Mouse (Mus musculus): ENCODE results near the gene Slit3.

The Slit3 gene

DNA sequence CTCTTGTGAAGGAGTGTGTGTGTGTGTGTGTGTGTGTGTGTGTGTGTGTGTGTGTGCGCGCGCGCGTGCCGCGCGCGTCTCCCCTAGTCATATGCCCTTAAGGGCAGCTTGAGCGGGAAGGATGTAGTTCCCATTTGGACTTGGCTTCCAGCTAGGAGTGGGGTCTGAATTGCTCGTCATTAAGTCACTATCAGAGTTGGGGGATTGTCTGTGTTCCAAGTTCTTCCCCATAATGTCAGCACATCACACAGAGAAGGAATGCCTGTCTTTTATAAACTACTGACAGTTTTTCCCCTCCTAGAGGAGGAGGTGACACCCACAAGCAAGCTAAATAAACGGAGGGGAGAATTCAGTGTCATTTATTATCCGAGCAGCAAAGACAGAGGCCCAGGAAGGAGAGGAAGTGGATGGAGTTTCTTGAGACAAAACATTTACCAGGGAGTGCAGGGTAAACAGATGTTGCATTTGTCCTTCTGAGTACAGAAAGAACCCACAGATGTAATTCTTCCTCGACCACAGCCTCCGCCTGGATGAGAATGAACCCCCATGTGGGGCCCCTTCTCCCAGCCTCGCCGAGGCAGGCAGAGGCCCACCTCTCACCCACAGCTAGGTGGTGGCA, 3.6 kb downstream of the Slit3 start:
- in situ Hi-C loops (cut with MboI, MseI): loop anchor here (10.0 to 25.0 kb wide), 3 partner anchors 290 to 563 kb away; no protein-coding TSS in a partner anchor

DNA sequence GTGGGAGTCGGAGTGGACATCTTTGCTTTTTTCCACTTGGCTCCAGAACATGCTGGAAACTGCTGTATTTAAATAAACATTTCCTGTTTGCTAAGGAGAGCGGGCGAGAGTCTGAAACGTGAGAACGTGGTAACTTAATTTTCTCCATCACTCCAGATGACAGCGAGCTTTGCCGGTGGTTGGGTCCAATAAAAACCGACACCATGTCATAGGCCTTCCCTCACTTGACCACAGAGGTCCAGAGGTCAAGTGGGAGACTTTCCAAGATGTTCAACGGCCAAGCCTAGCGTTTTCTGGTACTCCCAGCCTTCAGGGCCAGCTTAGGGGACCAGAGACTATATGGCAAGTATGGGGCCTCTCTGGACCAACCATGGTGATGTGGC, 4.1 kb downstream of the Slit3 start:
- in situ Hi-C loops (cut with MboI, MseI): loop anchor here (10.0 to 25.0 kb wide), 3 partner anchors 290 to 562 kb away; no protein-coding TSS in a partner anchor

DNA sequence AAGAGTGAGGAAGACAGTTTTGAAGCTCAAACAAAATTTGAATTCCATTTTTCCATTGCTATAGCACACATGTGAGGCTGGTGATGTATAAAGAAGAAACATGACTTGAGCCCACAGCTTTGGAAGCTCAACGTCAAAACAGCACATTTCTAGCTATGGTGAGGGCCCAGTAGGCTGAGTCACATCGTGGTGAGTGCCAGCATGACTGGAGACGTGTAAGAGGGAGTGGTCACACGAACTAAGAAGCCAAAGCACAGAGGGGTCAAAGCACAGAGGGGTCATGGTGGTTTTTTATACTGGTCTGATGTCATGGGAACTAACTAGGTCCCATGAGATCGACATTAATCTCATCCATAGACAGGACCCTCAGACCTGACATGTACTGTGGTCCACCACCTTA, 10.7 kb downstream of the Slit3 start:
- in situ Hi-C loops (cut with MboI, MseI): loop anchor here in 1 of 2 experiments (25.0 kb wide), 1 partner anchor 556 kb away; no protein-coding TSS in a partner anchor

DNA sequence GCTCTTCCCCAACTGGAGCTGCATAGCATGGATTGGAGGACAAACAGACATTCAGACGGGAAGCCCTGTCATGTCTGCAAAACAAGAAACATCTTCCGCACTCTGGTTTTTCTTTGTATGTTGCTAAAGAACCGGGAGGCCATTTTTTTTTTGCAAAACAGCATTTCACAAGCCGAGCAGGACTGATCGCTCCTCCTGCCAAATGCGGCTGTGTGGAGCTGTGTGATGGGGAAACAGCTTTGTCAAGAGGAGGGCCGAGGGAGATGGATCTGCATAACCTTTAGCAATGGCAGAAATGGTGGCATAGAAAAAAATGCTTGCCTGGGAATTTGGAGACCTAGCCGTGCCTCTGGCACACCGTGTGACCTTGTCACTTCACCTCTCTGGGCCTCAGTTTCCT, 15.6 kb downstream of the Slit3 start:
- in situ Hi-C loops (cut with MboI, MseI): loop anchor here in 1 of 2 experiments (25.0 kb wide), 1 partner anchor 551 kb away; no protein-coding TSS in a partner anchor

DNA sequence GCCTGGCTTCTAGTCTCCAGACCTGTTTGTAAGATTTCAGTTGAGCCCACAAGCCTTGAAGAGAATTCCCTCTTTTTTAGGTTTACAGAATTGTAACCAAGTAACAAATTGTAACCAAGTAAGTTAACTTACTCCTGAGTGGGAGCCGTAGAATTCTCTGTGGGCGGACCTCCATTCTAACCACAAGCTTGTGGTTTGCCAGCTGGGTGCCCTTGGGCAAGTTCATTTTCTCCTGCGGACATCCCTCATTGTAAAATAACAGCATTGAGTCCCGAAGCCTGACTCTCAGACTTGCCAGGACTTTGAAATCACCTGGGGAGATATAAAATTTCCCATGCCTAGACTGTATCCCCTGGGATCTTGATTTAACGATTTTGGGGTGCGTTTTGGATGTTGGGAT, 19.1 kb downstream of the Slit3 start:
- in situ Hi-C loops (cut with MboI, MseI): loop anchor here in 1 of 2 experiments (25.0 kb wide), 1 partner anchor 547 kb away; no protein-coding TSS in a partner anchor

DNA sequence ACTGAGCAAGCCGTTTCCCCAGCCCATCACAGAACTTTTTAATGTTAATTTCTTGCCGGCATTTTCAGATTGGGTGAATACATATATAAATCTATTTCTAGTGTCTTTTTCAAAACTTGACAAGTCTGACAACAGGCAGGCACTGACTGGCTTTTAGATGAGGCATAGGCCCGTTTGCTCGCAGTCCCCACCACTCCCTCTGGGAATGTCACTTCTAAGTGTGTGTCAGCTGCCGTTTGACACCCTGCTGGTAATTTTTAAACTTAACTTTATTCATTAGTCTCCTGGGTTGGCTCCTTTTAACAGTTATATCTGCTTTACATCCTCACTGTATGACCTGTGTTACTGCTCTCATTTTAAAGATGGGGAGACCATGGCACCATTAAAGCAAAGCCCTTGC, 21.2 kb downstream of the Slit3 start:
- in situ Hi-C loops (cut with MboI, MseI): loop anchor here in 1 of 2 experiments (25.0 kb wide), 1 partner anchor 545 kb away; no protein-coding TSS in a partner anchor

DNA sequence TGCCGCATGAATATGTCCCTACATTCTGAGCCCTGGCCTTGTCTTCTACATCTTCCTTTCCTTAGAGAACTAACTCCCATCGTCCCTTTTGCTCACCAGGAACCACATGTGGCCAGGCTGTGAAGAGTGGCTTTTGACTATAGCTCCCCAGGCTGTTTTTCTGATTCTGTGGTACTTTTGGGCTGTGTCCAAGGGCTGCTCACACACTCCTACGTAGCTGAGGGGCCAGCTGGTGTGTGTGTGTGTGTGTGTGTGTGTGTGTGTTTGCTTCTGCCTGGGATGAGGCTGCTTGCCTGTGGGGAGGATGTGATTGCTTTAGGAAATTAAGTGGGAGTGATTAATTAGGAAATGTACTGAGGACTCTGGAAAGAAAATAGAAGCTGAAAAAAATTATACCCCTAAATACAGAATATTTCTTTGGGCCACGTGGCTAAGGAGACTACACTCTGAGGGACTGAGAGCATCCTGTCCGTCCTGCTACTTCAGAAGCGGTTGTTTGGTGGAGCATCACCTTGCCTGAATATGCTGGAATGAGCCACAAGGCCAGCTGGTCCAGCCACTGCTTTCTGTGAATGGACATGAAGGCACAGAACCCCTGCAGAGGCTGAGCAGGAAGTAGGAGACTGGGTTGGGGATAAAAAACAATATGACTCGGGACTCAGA, 21.8 kb downstream of the Slit3 start:
- in situ Hi-C loops (cut with MboI, MseI): loop anchor here in 1 of 2 experiments (25.0 kb wide), 1 partner anchor 544 kb away; no protein-coding TSS in a partner anchor

DNA sequence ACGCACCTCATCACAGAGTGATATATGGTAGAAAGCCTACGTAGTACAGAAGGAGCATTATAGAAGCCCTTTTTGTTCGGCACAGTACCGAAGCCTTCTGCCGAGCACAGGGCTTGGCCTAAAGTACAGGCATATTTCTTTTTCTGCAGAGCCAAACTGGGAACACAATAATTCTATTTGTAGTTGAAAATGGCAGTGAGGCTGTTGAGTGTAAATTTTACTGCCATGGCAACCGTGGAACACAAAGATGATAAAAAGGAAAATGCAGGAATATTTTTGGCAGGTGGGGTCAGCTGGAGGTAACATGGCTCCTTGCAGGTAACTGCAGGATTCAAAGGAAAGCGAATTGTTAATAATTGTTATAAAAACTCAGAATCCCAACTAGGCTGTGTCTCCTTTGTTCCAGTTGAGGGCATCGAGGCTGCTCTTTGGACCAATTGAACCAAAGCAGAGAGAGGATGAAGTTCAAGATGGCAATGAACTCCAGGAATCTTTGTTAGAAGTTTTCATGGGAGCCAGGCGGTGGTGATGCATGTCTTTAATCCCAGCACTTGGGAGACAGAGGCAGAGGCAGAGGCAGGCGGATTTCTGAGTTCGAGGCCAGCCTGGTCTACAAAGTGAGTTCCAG, 26.9 kb downstream of the Slit3 start:
- in situ Hi-C loops (cut with MboI, MseI): loop anchor here in 1 of 2 experiments (25.0 kb wide), 1 partner anchor 539 kb away; no protein-coding TSS in a partner anchor

DNA sequence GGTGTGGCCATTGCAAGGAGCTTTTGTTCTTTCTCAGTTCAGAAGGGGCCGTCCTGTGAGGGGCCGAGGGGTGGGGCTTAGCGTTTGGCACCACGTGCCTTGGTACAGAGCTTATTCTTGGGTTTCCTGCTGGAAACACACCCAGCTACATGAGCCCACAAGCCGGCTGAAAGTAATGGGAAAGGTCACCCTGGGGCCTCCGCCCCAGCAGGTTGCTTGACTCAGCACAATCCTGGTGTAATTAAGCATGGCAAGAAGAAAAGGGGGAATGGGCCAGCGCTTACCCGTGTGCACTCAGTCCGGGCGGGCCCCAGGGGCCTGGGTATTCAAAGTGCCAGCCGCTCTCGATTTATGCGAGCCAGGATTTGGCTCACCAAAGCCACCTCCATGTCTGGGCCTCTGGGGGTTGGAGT, 30.5 kb downstream of the Slit3 start:
- in situ Hi-C loops (cut with MboI, MseI): loop anchor here in 1 of 2 experiments (10.0 kb wide), 1 partner anchor 1897 kb away; no protein-coding TSS in a partner anchor

DNA sequence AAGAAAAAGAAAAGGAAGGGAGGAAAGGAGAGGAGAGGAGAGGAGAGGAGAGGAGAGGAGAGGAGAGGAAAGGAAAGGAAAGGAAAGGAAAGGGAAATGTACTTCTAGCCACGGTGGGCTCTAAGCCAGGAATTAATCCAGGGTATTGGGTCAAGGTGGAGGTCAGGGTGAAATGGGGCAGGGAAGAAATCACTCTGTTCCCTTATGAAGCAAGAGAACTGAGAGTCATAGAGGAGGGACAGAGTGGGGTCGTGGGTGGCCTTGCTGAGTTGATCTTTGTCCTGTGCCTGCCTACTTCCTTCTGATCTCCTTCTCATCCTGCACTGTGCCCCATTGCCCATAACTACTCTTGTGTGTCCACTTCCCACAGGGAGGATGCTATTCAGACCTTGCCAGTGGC, 31.9 kb downstream of the Slit3 start:
- in situ Hi-C loops (cut with MboI, MseI): loop anchor here in 1 of 2 experiments (10.0 kb wide), 1 partner anchor 1898 kb away; no protein-coding TSS in a partner anchor

DNA sequence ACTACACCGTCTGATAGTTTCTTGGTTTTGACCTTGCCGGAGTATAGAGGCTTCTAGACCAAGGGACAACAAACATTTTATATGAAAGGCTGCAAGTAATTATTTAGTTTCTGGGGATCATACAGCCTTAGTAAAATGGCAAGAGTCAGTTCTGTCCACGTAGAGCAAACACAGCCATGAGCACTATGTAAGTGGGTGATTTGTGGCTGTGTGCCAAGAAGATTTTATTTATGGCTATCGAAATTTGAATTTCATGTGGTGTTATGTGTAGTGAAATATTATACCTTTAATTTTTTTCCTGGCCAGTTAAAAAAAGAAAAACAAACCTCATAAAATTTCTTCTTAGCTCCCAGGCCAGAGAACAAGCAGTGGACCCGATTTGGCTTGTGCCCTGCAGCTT, 33.4 kb downstream of the Slit3 start:
- in situ Hi-C loops (cut with MboI, MseI): loop anchor here in 1 of 2 experiments (10.0 kb wide), 1 partner anchor 1900 kb away; no protein-coding TSS in a partner anchor

DNA sequence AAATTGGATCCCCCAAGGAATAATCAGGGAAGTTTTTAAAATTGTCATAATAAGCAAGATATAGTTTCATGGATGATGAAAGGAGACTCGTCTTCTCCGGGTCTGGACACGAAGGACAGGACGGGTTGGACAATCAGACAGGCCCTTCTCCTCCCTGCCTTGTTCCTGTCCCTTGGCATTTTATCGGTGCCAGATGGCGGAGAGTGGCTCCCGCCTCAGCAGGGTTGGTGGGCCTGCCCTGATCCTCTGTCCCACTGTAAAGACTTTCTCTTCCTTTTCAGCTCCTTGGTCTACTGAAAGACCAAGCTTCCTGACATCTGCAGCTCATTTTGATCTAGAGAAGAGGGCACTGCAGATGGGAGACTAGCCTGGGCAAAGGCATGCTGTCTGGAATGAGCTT, 34.3 kb downstream of the Slit3 start:
- in situ Hi-C loops (cut with MboI, MseI): loop anchor here in 1 of 2 experiments (10.0 kb wide), 1 partner anchor 1900 kb away; no protein-coding TSS in a partner anchor

DNA sequence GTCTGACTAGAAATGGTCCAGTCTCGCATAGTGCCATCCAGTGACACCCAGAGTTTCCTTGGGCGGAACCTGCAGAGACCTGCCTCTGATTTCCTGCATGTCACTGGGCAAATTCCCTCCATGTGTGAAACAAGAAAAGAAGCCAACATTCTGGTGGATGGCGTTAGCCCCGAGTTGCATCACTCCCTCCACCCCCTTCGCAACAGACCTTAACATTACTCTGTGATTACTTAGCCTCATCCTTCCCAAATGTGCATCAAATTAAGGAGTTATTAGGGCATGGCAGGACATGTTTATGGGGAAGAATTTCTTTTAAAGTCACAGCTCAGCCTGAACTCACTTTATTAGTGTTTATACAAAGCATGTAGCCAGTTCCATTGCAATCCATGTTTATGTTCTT, 35.7 kb downstream of the Slit3 start:
- in situ Hi-C loops (cut with MboI, MseI): loop anchor here in 1 of 2 experiments (10.0 kb wide), 1 partner anchor 1902 kb away; no protein-coding TSS in a partner anchor

DNA sequence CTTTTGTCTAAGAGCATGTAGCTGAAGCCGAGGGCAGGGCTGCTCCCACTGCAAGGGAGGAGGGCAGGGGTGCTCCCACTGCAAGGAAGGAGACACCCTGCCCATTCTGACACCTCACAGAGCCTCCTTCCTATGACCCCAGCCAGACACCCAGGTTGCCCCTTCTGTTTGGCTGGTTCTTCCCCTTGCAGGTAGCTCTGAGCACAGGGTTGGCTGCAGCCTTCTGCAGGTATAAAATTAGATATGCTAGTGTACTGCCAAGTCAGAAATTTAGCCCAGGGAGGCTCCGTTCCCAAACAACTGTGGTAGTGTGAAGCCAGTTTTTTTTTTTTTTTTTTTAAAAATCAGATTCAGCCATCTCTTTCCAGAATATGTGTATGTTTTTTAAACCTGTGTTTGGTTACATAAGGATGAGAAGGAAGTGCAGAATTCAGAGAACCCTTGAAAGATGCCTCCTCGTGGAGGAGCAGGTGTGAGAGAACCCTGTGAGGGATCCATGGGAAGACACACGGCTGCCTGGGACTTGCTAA, 39.7 kb downstream of the Slit3 start:
- in situ Hi-C loops (cut with MboI, MseI): no loop called here

DNA sequence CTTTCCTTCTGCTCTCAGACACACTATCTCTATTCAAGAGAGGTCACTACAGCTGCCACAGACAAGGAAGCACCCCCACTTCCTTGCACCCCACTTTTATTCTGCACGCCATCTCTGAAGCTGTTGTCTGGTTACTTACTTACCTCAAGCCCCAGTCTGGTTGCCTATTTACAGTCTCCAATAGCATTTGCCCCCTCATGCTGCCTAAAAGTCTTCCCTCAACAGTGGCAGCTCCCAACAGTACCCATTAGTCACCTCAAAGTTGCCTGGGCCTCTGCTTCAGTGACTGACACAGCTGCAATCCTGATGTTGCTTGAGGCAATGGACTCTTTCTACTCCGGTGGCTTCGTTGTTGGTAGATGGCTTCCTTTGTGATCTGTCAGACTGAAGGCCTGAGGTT, 42.4 kb downstream of the Slit3 start:
- in situ Hi-C loops (cut with MboI, MseI): no loop called here

DNA sequence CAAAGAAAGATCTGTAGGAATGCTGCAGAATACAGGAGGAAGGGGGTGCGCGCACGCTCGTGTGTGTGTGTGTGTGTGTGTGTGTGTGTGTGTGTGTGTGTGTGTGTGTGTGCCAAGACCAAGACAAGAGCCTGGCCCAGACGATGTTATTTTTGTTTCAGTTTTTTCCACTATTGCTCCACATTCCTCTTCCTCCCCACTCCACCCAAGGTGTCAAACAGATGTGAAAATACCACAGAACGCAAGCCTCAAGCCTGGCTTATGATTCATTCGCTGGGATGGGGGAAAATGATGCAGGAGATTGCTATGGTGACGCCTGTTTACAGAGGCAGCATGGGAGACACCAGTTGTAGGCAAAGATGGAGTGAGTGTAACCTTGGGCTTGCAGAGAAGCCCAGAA, 46.2 kb downstream of the Slit3 start:
- in situ Hi-C loops (cut with MboI, MseI): no loop called here

DNA sequence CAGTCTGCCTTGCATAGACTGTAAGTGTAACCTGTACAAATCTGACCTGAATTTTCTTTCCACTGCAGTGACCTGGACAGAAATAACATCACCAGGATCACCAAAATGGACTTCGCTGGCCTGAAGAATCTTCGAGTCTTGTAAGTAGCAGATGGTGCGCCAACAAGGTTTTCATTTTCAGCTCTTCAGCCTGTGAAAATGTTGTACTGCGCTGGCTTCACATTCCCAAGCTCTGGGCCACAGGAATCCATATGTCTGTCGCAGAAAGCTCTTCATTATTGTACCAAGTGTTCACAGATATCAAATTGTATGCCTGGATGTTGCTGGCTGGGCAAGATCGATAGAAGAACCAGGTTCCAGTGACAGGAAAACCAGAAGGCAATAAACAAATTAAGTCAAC, 50.5 kb downstream of the Slit3 start:
- in situ Hi-C loops (cut with MboI, MseI): no loop called here

DNA sequence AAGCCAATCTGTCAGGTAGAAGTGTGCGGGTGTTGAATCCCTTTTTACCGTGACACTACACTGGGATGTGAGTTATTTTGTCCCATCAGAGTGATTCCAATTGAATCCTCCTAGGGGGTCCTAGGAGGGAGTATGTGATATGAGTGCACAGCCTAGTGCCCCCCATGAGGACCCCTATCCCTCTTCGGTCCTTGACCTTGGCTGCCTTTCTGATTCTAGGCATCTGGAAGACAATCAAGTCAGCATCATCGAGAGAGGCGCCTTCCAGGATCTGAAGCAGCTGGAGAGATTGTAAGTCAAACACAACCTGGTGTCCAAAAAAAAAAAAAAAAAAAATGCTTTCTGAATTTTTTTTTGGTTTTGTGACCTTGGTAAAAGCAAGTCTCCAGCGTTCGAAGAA, 56.5 kb downstream of the Slit3 start:
- in situ Hi-C loops (cut with MboI, MseI): no loop called here

DNA sequence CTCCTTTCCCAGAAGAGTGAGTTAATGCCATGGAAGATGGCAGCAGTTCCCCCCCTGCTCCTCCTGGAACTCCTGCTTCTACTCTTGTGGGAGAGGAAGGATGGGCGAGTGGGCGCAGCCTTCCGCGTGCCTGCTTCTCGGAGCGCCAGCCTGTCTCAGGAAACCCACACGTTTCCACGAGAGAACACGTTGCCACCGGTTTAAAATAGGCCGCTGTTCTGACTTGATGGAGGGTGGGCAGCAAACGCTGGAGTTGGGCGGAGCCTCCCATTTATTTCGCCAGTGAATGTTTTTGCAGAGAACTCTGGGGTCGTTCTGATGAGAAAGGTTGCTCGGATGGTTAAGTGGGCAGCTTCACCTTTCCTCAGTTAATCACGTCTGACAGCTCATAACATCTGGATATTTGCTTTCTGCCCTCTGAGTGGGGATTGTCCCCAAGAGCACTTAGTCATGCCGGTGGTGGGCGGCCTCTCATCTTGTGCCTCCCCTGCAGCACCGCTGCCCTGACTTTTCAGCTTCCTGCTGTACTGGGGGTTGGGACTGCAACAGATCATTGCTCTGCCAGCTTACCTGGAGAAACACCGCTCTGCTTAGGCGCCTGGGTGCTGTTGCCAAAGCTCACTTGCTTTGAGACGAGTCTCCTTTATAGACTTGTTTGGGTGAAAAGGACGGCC, 57.3 kb downstream of the Slit3 start:
- in situ Hi-C loops (cut with MboI, MseI): no loop called here

DNA sequence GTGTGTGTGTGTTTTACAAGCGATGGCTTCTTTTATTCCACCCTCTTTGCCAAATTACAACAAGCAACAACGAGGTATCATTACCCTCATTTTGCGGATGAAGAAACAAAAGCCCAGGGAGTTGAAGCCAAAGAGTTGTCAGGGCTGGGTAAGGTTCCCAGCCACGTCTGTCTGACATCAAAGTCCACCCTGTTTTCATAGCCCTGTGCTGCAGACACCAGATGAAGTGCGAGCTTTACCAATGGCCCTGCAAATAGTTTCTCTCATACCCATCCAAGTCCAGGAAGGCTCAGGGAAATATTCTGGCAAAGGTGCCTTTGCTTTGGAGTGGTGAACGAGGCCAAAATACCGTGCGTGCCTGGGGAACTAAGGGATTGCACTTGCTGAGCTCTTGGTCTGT, 58.3 kb downstream of the Slit3 start:
- in situ Hi-C loops (cut with MboI, MseI): no loop called here

DNA sequence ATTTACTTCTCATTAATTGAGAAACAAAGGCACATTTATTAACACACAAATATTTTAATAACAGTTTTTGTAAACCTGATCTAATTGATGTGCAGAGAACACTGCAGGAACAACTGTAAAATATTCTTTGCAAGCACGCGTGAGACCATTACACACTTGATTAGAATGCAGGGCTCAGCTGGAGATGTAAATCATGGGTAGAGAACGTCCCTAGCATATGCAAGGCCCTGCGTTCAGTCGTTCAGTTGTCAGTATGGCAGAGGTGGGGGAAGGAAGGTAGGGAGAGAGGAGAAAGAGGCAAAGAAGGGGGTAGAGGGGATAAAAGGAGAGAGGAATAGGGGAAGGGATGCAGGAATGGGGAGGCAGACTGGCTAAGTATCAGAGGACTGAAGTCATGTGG, 61.9 kb downstream of the Slit3 start:
- in situ Hi-C loops (cut with MboI, MseI): no loop called here
